Mouse (Mus musculus) skeletal muscle tissue, postnatal 0 days (tissue): Measurements from ENCODE around the gene Cyp2c39. TPM values are rescaled to one million over a fixed set of nuclear protein-coding genes. Genes with fewer than 3 reads are reported as not detected.

Experiments used
- polyA plus RNA-seq: library from polyadenylated mRNA; unstranded; fragments of >200 nt; fragmentation: Nextera tagmentation; extraction: Ambion mirVana; gene quantifications from 2 replicates; pipeline ENCODE4 v1.2.1, GENCODE M21; 2015

Gene Cyp2c39
- not detected in 2 replicates for polyA plus RNA-seq

DNA sequence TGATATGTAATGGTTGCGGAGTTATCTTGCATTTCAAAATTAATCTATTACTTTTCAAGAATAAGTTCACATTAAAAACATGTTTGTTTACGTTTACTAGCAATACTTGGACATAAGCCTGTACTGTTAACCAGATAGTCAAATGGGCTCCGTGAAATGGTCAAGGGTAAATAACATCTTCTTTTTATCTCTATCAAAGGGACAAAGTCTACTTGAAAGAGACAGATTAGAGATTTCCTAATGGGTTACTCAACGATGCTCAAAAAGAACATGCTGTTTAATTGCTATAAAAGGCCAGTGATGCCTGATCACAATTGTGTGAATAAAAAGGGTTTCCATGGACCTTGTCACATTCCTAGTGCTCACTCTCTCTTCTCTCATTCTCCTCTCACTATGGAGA is at the start of gene Cyp2c39:
Gene Cyp2c39, plus strand, starts transcription at position 329 of the 400 bp plus-strand sequence.

DNA sequence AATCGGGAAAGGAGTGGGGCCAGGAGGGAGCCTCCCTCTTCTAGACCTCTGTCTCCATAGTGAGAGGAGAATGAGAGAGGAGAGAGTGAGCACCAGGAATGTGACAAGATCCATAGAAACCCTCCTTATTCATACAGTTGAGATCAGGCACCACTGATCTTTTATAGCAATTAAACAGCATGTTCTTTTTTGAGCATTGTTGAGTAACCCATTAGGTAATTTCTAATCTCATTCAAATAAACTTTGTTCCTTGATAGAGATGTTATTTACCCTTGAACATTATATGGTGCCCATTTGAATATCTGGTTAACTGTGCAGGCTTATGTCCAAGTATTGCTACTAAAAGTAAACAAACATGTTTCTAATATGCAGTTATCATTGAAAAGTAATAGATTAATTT is 47.7 kb upstream of the Cyp2c39 start, which contains the start of gene Cyp2c38:
Gene Cyp2c38, minus strand, starts transcription at position 135 of the 400 bp plus-strand sequence.

Other genes with a start within 250 kb of the Cyp2c39 start
- gene Cyp2c29, start 241.5 kb upstream of the Cyp2c39 start, polyA plus RNA-seq, result not detected in 2 replicates
- not detected in 2 replicates for gene Cyp2c38, start 47.8 kb upstream of the Cyp2c39 start, polyA plus RNA-seq
- not detected in 2 replicates for gene Cyp2c67, start 138.2 kb downstream of the Cyp2c39 start, polyA plus RNA-seq
- 0.17 TPM in 1 of 2 replicates, not detected in the other for gene Cyp2c68, start 230.2 kb downstream of the Cyp2c39 start, polyA plus RNA-seq